Comparison of ENCODE assay signal across 1 mouse cellular context in the genomic region with DNA sequence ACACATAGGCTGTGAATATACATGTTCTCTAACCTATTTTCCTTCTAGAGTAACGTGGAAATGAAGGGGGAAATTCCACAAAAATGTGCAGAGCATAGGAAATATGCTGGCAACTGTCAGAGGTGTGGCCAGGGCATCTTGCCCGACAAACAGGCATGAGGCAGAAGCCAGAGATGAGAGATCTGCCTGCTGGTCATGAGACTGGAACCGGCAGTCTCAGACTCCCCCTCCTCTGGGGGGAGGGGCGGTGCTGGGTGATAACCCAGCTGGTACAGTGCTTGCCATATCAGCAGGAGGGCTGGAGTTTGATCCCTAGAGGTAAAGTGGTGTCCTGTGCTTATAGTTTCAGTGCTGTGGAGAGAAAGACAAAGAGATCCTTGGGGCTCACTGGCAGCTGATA.
TF ChIP-seq lines count a peak whose summit lies in the region.

No protein-coding gene starts in this region.

TF ChIP-seq in MEL, 35 proteins besides CTCF, POLR2A, EP300 and RAD21 (continued from another document):
- TF ChIP-seq E2F4 (IDR thresholded peaks at IDR 0.05; ENCODE audit: borderline replicate concordance, low read depth, low read length) (no peak), POLR2AphosphoS2 (IDR thresholded peaks at IDR 0.05; ENCODE audit: low read length) (no peak; the same call in none of the 2 replicates)
